Mouse (Mus musculus) left cerebral cortex, postnatal 36 days (tissue): ENCODE measurements around the gene Mmp17. TPM values are rescaled to one million over a fixed set of nuclear protein-coding genes. Genes with fewer than 3 reads are reported as not detected.

Source experiments
- DNase-seq, 2 experiments: peaks; one replicate each; pipeline ENCODE4 v3.0.0; 2021 to 2022; ENCODE audit warnings: low spot score in 2 of 2, mixed read lengths in 1 of 2
- intact Hi-C: fragments of 180-260 bp; cut with DNase I; formaldehyde crosslinking; loops from one replicate; pipeline ENCODE4 v1.15.1; 2025
- total RNA-seq, 2 experiments: library from RNA; stranded (reverse); gene quantifications; 2 replicates each; pipeline ENCODE4 v1.2.3; 2021

The Mmp17 gene
- 100 to 1,000 TPM; 112 to 116 TPM for total RNA-seq

DNA sequence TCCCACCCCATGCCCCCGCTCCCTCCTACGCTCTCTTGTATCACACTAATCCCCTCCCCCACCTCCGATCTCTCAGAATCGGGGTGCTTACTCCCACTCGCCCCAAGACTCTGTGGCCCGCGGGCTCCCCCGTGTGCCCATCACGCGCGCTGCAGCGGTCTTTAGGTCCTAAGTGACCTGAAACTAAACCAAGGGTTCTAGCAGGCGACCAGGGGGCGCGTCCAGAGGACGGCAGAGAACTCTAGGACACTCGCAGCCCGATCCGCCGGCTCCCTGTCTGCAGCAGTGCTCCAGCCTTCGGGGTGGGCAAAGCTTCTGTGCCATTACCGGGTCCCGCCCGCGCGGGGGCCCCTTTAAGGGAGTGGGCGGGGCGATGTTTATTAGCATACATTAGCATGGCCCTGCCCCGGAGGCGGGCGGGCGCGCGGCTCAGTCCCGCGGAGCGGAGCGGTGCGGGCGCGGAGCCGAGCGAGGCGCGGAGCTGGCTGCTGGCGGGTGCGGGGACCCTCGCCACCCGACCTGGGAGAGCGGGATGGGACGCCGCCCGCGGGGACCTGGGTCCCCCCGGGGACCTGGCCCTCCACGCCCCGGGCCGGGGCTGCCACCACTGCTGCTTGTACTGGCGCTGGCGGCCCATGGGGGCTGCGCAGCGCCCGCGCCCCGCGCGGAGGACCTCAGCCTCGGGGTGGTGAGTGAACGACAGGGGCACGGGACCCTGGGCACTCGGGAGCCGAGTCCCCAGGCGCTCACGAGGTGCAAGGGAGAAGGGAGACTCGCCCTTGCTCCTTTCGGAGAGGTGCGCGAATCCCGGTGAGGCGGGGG, at the start of gene Mmp17:
Mmp17 (plus strand) TSS at position 409 of the 822 bp plus-strand sequence.
- intact Hi-C loops: loop anchor here (2.0 to 5.0 kb wide), 3 partner anchors 52 to 199 kb away; partner anchors contain the start of gene Sfswap
- DNase-seq: peak; percentile 90 to 92

DNA sequence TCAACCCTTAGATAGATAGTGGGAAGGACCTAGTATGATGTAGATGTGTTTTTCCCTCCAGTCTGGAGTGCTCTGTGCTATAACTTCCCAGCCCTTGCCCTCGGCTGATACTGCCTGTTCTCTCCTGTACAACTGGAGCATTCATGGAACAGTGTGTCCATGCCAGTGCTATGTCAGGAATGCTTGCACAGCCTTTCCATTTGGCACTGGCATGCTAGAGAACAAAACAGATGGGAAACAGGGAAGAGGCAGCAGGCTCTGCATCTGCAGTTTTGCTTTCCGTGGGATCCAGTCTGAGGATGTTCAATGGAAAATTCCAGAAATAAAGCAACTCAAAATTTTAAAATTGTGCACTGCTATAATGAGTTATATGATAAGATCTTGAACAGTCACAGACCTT, 49.5 kb upstream of the Mmp17 start:
- peak; percentile 74 to 84 for DNase-seq
- intact Hi-C loops: loop anchor here (5.0 kb wide), 1 partner anchor 48 kb away; the partner anchor contains the start of gene Mmp17

DNA sequence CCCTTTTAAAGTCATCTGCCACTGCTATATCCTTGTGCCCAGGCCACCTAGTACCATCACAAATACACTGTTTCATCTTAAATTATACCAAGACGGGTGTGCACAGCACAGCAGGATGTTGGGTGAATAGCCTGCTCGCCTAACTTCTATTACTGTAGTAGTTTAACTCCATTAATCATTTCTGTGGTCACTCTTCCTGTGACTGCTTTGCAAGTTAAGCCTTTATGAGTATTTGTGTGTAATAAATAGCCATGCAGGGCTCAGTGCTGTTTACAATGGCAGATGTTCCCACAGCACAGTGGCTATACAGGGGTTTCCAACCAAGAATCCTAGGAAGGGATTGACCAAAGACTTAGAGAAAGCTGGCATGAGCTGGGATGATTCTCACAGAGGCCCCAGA, 48.9 kb upstream of the Mmp17 start:
- intact Hi-C loops: no loop called here
- no peak for DNase-seq

DNA sequence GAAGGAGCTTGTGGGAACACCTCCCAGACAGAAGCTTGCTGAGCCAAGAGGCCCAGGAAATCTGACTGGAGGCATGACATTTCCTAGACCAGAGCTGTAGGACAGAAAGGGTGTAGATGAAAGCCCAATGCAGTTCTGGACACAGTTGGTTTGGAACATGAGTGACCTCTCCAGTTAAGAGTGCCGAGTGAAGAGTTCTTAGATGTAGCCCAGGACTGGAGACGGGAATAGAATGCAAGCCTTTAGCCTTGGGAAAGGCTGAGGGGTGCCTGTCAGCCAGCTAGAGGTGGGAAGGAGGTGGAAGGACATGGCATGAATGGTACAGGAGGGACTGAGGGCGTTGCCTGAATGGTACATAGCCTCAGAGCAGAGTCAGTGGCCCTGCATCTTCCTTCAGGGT, 48.5 kb upstream of the Mmp17 start:
- intact Hi-C loops: no loop called here

DNA sequence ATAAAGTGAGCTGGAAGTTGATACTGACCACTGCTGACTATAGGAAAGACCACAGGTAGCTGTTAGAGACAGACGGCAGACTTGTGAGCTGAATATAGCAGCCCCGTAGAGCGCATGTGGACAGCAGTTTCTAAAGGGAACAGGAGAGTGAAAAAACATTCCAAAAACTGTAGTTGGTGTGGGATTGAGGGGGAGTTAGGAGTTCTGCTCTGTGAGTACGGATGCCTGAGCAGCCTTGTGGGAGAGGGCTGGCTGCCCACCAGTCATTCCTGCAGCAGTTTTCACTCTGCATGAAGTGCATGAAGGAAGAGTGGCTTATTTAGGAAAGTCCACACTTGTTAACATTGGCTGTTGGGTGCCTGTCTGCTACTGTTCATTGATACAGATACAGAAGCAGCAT, 45.1 kb upstream of the Mmp17 start:
- intact Hi-C loops: no loop called here
- peak; percentile 33 to 41 for DNase-seq

More for the DNA sequence above, 48.5 kb upstream of the Mmp17 start:
- no peak for DNase-seq

DNA sequence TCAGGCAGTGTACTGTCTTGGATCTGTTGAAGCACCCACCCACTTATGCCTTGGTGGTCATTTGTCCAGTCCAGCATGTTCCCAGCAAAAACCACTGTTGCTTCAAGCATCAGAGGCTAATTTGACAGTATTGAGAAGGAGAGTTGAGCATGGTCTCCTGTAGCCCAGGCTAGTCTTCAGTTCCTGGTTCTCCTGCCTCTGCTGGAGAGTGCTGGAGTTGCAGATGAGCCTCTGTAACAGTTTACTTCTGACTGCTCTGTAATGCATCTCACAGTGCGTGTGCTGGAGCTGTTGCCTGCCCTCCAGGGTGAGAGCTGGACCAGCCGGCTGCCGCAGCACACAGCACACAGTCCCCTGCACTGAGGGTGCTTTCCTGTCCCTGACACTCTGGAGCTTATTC, 41.7 kb upstream of the Mmp17 start:
- DNase-seq: no peak
- intact Hi-C loops: no loop called here

DNA sequence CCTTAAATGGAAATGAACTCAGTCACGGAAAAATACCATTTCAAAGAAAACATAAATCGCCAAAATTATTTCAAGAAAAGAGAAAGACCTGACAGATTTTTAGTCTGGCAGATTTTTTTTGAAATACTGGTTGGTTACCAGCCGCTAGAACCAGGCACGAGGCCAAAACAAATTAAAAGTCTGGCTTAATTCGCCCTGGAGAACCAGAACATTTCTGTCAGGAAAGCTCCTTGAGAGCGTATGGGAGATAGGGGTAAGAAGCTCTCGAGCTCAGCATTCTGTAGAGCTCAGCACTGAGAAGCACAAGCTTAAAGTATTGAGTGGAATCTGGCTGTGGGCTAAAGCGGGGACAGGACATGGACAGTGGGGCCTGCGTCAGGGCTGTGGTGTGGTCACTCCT, 38.2 kb upstream of the Mmp17 start:
- peak in 1 of 2 experiments; percentile 33 for DNase-seq
- intact Hi-C loops: no loop called here

DNA sequence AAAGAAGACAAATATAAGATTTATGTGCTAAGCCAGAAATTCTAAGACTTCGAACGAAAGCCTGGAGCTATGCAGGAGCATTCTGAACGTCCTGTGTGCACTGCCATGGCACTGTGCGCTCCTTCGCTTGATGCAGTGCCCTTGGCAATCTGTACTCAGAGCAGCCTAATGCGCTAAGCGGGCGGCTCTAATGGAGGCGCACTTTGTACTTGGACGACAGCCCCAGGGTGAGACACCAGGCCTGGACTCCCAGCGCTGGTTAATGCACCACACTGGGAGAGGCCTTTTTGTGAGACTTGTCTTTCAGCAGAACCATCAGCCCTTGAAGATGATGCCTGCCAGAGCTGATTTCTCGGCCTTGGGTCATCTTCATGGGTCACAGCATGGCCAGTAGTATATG, 34.3 kb upstream of the Mmp17 start:
- DNase-seq: no peak
- intact Hi-C loops: no loop called here

DNA sequence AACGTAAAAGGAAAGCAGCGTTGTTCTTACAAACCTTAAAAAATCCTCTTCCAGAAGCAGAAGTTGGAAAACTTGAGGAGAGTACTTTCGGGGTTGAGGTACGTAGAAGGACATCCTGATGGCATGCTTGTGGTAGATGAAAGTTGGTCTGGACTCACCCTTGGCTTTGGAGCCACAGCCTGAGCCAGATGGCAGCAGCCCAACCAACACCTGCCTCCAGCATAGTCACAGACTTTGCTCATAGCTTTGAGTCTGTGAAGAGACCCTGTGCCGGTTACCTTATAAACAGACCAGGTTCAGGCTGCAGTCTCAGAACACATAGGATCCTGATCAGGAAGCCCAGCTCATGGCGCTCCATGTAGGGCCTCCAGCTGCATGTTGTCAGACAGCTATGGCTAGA, 33.2 kb upstream of the Mmp17 start:
- intact Hi-C loops: no loop called here
- no peak for DNase-seq

DNA sequence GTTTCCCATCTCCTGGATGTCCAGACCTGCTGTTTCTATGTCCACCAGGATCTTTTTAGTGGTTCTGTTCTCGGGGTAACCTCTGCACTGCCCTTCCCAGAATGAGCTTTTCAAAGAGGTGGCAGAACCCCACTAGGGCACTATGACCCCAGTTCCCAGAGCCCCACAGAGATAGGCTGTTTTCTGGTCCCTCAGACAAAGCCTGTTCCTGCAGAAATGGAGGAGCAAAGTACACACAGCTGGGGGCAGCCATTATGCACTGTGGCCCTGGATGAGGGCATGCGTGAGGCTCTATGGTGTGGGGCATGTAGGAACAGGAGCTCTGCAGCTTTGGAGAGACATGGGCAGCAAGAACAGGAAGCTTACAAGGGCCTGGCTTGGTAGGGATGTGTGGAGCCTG, 32.0 kb upstream of the Mmp17 start:
- intact Hi-C loops: no loop called here
- DNase-seq: no peak

DNA sequence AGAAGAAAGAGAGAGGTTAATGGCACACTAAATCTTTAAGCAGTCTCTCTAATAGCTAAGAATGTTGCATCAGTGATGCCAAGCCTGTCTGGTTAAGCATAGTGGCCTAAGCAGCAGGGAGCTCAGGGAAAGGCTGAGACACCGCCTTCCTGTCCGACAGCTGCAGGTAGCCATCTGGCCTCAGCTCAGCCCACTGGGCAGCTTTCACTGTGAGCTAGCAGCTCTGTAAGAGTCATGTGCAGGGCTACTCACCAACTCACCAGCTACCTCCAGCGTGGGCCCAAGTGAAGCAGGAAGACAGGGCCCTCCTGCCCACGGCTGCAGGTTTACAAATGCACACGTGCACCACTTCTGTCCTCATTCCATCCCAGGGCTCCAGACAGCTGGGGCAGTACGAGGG, 30.3 kb upstream of the Mmp17 start:
- DNase-seq: peak in 1 of 2 experiments; percentile 32
- intact Hi-C loops: no loop called here

DNA sequence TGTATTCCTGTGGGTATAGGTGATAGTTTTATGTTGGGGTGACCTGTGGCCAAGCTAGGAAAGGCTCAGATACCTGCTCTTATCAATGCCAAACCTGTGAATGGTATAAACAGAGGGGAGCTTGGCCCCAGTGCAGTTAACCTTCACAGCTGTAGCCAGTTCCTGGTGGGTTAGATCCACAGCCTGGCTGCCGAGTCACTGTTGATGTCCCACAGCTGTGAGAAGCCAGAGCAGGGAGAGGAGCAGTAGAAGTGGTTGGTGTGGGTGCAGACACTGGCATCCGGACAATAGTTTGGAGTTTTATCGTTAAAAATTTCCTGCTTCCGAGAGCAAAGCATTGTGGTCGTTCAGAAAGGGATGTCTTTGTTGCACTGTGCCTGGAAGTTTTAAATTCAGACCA, 25.4 kb upstream of the Mmp17 start:
- no peak for DNase-seq
- intact Hi-C loops: no loop called here

DNA sequence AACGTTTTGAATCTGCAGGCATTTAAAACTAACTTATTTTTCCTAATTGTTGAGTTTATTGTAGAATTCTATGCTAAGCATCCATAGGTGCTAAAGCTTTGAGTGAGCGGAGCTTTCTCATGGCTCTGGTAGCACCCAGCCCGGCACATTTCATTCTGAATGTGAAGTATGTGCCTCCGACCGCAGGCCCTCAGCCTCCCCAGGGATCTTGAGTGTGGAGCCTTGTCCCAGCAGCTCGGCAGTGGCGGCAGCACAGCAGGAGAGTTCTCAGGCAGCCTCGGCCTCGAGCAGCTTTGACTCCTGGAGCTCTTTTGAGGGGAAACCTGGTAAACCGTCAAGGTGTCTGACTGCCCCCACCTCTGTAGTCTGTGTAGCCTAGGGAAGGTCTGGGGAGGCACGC, 24.7 kb upstream of the Mmp17 start:
- intact Hi-C loops: no loop called here
- DNase-seq: no peak

DNA sequence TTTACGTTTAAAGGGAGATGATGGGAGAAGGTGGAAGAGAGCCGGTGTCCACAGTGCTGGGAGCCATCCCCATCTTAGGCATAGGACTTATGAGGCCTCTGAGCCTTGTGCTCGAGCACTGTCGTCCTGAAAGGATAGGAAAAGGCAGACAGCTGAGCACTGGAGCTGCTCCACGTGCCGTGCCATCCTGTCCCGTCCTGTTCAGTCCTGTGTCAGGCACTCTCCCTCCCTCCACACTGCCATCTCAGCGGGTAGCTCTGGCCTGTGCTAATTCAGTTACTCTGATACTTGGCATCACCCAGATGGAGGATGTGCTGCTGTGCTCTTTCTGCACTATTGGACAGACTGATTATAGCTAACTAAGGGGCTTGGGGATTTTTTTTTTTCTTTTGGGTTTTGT, 21.6 kb upstream of the Mmp17 start:
- intact Hi-C loops: no loop called here
- no peak for DNase-seq

DNA sequence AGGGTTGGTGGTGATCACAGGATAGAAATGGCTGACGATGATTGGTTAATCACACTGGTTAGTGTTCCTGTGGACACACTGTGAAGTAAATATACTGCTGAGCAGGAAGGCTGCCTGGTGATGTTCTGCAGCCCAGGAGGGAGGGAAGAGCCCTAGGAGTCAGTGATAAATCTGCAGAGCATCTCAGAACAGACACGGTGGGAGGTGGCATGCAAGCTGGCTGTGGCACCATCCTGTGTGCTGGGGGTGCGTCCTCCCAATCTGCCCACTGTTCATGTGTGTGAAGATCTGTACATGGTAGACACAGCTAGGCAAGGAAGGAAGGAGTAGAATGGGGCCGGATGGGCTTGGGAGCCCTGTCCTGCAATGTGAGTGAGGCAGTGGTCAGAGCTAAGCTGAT, 15.4 kb upstream of the Mmp17 start:
- intact Hi-C loops: no loop called here
- no peak for DNase-seq

DNA sequence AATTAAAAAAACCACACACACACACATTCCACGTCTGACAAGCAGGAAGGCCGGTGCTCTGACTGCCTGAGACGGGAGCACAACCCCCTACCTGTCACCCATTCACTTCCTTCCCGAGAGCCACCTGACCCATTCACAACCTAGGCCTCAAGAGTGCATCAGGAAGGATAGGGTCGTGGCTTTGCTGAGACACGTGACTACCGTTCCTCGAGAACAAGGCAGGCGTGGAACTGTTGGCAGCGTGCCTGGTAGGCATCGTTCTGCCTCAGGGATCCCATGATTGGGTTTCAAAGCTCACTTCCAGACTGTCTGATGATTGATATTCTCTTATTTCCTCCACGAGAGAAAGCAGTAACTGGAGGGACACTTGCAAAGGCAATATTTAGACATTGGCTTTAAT, 5.8 kb upstream of the Mmp17 start:
- intact Hi-C loops: no loop called here
- no peak for DNase-seq

DNA sequence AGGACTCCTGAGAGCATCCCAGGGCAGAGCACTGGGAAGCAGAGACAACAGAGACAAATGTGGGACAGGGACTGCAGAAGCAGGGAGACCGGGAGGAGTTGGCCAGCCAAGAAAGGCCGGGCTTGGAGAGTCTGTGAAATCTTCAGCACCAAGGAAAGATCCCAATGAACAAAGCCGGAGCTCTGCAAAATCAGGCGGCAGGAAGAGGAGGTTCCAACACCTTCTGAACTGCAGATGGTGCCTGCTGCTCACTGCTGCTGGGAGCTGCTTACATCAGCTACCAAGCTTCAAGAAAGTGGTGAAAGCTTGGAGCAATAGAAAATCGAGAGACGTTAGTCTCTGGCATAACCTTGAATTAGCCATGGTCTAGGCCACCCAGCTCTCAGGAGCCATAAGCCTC, 3.9 kb upstream of the Mmp17 start:
- intact Hi-C loops: loop anchor here (5.0 kb wide), 2 partner anchors 48 to 78 kb away; partner anchors contain the start of gene Sfswap
- peak; percentile 55 to 76 for DNase-seq

DNA sequence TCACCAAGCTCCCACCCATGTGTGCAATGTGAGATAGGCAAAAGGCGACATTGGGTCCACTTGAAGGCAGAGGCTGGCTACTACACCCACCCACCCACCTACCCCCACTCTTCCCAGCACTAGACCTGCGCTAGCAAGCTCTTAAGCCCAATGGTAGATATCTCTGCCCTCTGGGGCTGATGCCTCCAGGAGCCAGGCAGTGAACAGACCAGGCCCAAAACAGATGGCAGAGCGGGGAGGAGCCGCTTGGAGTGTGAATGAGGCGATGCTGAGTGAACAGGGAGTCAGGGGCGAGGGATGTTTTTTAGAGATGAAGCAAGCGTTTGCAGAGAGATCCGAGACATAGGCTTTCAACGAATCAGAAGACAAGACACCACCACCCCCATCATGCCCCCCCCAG, 3.4 kb upstream of the Mmp17 start:
- peak; percentile 60 to 69 for DNase-seq
- intact Hi-C loops: loop anchor here (5.0 kb wide), 2 partner anchors 48 to 78 kb away; partner anchors contain the start of gene Sfswap

DNA sequence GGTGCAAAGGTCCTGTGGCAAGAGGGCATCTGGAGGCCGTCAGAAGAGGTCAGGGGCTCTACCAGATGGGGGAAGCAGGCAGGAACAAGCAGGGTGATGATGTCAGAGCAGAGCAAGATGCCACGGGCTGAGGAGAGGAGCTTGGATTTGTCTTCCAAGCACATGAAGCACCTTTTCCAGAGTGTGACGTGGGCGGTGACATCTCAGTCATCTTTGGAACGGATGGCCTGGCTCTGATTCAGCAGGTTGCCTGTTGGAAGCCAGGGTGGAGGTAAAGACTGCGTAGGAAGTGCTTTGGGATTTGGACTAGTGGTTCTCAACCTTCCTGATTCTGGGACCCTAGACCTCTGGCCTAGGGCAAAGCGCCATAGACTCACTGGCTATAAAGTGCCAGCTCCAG, 3.0 kb upstream of the Mmp17 start:
- peak; percentile 67 to 75 for DNase-seq
- intact Hi-C loops: loop anchor here (5.0 kb wide), 2 partner anchors 49 to 79 kb away; partner anchors contain the start of gene Sfswap

DNA sequence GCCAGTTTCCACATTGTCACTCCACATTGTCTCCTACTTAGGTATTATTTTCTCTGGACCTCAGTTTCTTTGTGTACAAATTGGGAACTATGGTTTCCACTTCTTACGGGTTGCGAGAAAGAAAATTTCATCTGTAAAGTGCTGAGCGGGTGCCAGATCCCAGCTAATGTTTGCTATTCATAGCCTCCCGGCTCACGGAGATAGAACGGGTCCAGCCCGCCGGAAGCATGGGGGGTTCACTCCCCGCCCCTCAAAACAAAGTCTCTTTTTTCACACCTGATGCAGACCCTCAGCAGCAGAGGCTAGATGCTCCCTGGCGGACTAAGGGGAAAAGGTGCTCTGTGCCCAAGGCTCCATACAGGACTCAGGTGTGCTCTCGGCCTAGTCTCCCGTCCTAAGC, 638 bp upstream of the Mmp17 start:
- DNase-seq: peak in 1 of 2 experiments; percentile 40
- intact Hi-C loops: loop anchor here (5.0 kb wide), 2 partner anchors 51 to 81 kb away; partner anchors contain the start of gene Sfswap
